Comparison of ENCODE assay signal across 24 mouse cellular contexts in genomic region chr13:20734283-20734682, GRCm38 (mm10). TPM values are rescaled to one million over a fixed set of nuclear protein-coding genes. Genes with fewer than 3 reads are reported as not detected.
DNase-seq lines count a peak whose midpoint lies in the region; ATAC-seq lines count a peak whose summit lies in the region.
"Had no signal": no experiment of that assay in that cellular context is flagged by ENCODE, and none has a peak within 500 bp of the region (broad histone marks: within the 10 kb centered on the region; RNA-seq: fewer than 3 reads in every experiment).

No protein-coding gene starts in this region.

- no peak overlapping the region for H3K4me2 ChIP-seq in intestine, embryonic 16.5 days (ENCODE audit: low read depth, low read length)
- no peak overlapping the region for H3K4me2 ChIP-seq in intestine, embryonic 15.5 days (replicated peaks)
- no peak overlapping the region for H3K4me2 ChIP-seq in neural tube, embryonic 12.5 days (replicated peaks)
- H3K4me2 ChIP-seq in neural tube, embryonic 15.5 days, result no peak overlapping the region
- H3K4me2 ChIP-seq: embryonic facial prominence, embryonic 12.5 days; forebrain, embryonic 13.5 days; forebrain, embryonic 15.5 days had no signal

- no peaks in the 10 kb centered on the region for H3K9me3 ChIP-seq in intestine, embryonic 16.5 days (ENCODE audit: control insufficient read depth, low read length)
- no peaks in the 10 kb centered on the region for H3K9me3 ChIP-seq in intestine, embryonic 15.5 days
- no peaks in the 10 kb centered on the region; the same call in 1 of the 2 replicates for H3K9me3 ChIP-seq in neural tube, embryonic 12.5 days
- H3K9me3 ChIP-seq in neural tube, embryonic 15.5 days (replicated peaks), result peaks cover 6% of the 10 kb centered on the region; the same call in 1 of the 2 replicates
- H3K9me3 ChIP-seq: embryonic facial prominence, embryonic 12.5 days; forebrain, embryonic 15.5 days; G1E had no signal

- H3K4me3 ChIP-seq in intestine, embryonic 16.5 days (ENCODE audit: low read length), result no peak overlapping the region
- no peak overlapping the region for H3K4me3 ChIP-seq in intestine, embryonic 15.5 days (replicated peaks)
- no peak overlapping the region for H3K4me3 ChIP-seq in neural tube, embryonic 12.5 days
- no peak overlapping the region for H3K4me3 ChIP-seq in neural tube, embryonic 15.5 days (replicated peaks)
- H3K4me3 ChIP-seq: embryonic facial prominence, embryonic 10.5 days; embryonic facial prominence, embryonic 12.5 days; forebrain, embryonic 13.5 days; forebrain, embryonic 15.5 days had no signal

- peak; percentile 36; the same call in 1 of the 2 replicates for ATAC-seq in intestine, embryonic 16.5 days
- ATAC-seq in intestine, embryonic 15.5 days, result no peak
- ATAC-seq in neural tube, embryonic 12.5 days (ENCODE audit: low FRiP score, low read depth), result 0 out of 2 replicates have a peak, but pooled peaks have one; percentile 44
- ATAC-seq in neural tube, embryonic 15.5 days (ENCODE audit: low FRiP score), result peak; percentile 35; the same call in 1 of the 2 replicates
- ATAC-seq in monocyte, adult 5-6 weeks (replicated peaks; ENCODE audit: insufficient number of reproducible peaks, low FRiP score, low TSS enrichment, poor library complexity, severe bottlenecking), result no peak
- ATAC-seq: activated CD4-positive, CD25-positive, alpha-beta regulatory T cell, adult 4 months; CD4-positive, CD25-positive, alpha-beta regulatory T cell, adult 4 months; forebrain, embryonic 13.5 days; forebrain, embryonic 15.5 days; Patski had no signal

- H3K36me3 ChIP-seq in intestine, embryonic 16.5 days (ENCODE audit: control insufficient read depth, insufficient read depth, low read length), result no peaks in the 10 kb centered on the region
- no peaks in the 10 kb centered on the region for H3K36me3 ChIP-seq in intestine, embryonic 15.5 days
- no peaks in the 10 kb centered on the region for H3K36me3 ChIP-seq in neural tube, embryonic 12.5 days
- H3K36me3 ChIP-seq in neural tube, embryonic 15.5 days, result no peaks in the 10 kb centered on the region
- H3K36me3 ChIP-seq: embryonic facial prominence, embryonic 10.5 days; embryonic facial prominence, embryonic 12.5 days; forebrain, embryonic 15.5 days; G1E had no signal

- H3K27ac ChIP-seq in intestine, embryonic 16.5 days (ENCODE audit: low read length), result no peak overlapping the region
- H3K27ac ChIP-seq in intestine, embryonic 15.5 days, result no peak overlapping the region
- H3K27ac ChIP-seq in neural tube, embryonic 12.5 days, result no peak overlapping the region
- H3K27ac ChIP-seq in neural tube, embryonic 15.5 days (replicated peaks), result no peak overlapping the region
- H3K27ac ChIP-seq: embryonic facial prominence, embryonic 10.5 days; embryonic facial prominence, embryonic 12.5 days; forebrain, embryonic 13.5 days; forebrain, embryonic 15.5 days had no signal

- no peak overlapping the region for H3K9ac ChIP-seq in intestine, embryonic 16.5 days (ENCODE audit: low read depth, low read length)
- no peak overlapping the region for H3K9ac ChIP-seq in intestine, embryonic 15.5 days
- H3K9ac ChIP-seq in neural tube, embryonic 12.5 days, result no peak overlapping the region
- no peak overlapping the region for H3K9ac ChIP-seq in neural tube, embryonic 15.5 days (replicated peaks)
- H3K9ac ChIP-seq: embryonic facial prominence, embryonic 12.5 days; forebrain, embryonic 13.5 days; forebrain, embryonic 15.5 days had no signal

- DNase-seq in neural tube, embryonic 10.5 days (ENCODE audit: extremely low spot score, low spot score), result no peak
- DNase-seq: adrenal gland, adult 8-10 months; adrenal gland, postnatal 14 days; adrenal gland, postnatal 36 days; B cell, adult 2 months; cerebellum, adult 11-12 months; cerebellum, adult 2 months; cerebellum, adult 9-10 months; cerebellum, postnatal 10 days; cerebellum, postnatal 25 days had no signal

- H3K27me3 ChIP-seq in intestine, embryonic 16.5 days (replicated peaks; ENCODE audit: control insufficient read depth, insufficient read depth, low read length), result no peaks in the 10 kb centered on the region
- no peaks in the 10 kb centered on the region for H3K27me3 ChIP-seq in intestine, embryonic 15.5 days (replicated peaks)
- H3K27me3 ChIP-seq in neural tube, embryonic 12.5 days (replicated peaks), result no peaks in the 10 kb centered on the region
- no peaks in the 10 kb centered on the region for H3K27me3 ChIP-seq in neural tube, embryonic 15.5 days (replicated peaks)
- H3K27me3 ChIP-seq: CH12.LX; embryonic facial prominence, embryonic 12.5 days; forebrain, embryonic 13.5 days; forebrain, embryonic 15.5 days; Patski had no signal

- no peaks in the 10 kb centered on the region for H3K4me1 ChIP-seq in intestine, embryonic 16.5 days (ENCODE audit: control insufficient read depth, insufficient read depth, low read length)
- H3K4me1 ChIP-seq in intestine, embryonic 15.5 days (replicated peaks), result no peaks in the 10 kb centered on the region
- H3K4me1 ChIP-seq in neural tube, embryonic 12.5 days, result no peaks in the 10 kb centered on the region
- no peaks in the 10 kb centered on the region for H3K4me1 ChIP-seq in neural tube, embryonic 15.5 days
- H3K4me1 ChIP-seq: embryonic facial prominence, embryonic 10.5 days; embryonic facial prominence, embryonic 12.5 days; forebrain, embryonic 13.5 days; forebrain, embryonic 15.5 days had no signal

- 86% methylated on average over 3 of the region's 3 CpGs for WGBS in intestine, embryonic 16.5 days
- WGBS in intestine, embryonic 15.5 days, result 87% methylated on average over 3 of the region's 3 CpGs
- 91% methylated on average over 3 of the region's 3 CpGs for WGBS in neural tube, embryonic 12.5 days
- WGBS in neural tube, embryonic 15.5 days, result 72% methylated on average over 3 of the region's 3 CpGs

RNA-seq across cellular contexts. Expression of gene Aoah, which starts 59.6 kb away (rescaled TPM):
- polyA plus RNA-seq in intestine, embryonic 16.5 days (2015; fragmentation: Nextera tagmentation; extraction: Ambion mirVana), result 1.3 and 1.6 TPM in 2 replicates
- polyA plus RNA-seq in intestine, embryonic 15.5 days (2015; fragmentation: Nextera tagmentation; extraction: Ambion mirVana), result 1.3 and 1.5 TPM in 2 replicates
- 0.46 and 0.54 TPM in 2 replicates for polyA plus RNA-seq in neural tube, embryonic 12.5 days (2016; fragmentation: Nextera tagmentation; extraction: Ambion mirVana)
- polyA plus RNA-seq in neural tube, embryonic 15.5 days (2015; fragmentation: Nextera tagmentation; extraction: Ambion mirVana), result 0.60 and 0.65 TPM in 2 replicates
- total RNA-seq in monocyte, adult 5-6 weeks (2017), result 16.0 to 53.7 TPM (median 29.2 TPM) in 3 replicates
- polyA plus RNA-seq: activated CD4-positive, CD25-positive, alpha-beta regulatory T cell, adult 4 months; G1E; Patski had no signal

Comparison
In these comparisons a context has a peak if more than half of its experiments do, and no peak if none do; other contexts are left out.
1. ATAC-seq: peak in intestine, embryonic 16.5 days (single experiment), neural tube, embryonic 12.5 days (single experiment) and neural tube, embryonic 15.5 days (single experiment); none in intestine, embryonic 15.5 days (single experiment) and monocyte, adult 5-6 weeks (single experiment).